Mouse (Mus musculus): Measurements from ENCODE around the gene Shisa8.

Shisa8 gene

GRCm38 (mm10) chr15:82223251-82223650, 10.6 kb upstream of the Shisa8 start:
- DNase-seq, result no peak

- DNase-seq, result no peak
These were observed 8.7 kb upstream of the Shisa8 start for GRCm38 (mm10) chr15:82221104-82221860.

DNA sequence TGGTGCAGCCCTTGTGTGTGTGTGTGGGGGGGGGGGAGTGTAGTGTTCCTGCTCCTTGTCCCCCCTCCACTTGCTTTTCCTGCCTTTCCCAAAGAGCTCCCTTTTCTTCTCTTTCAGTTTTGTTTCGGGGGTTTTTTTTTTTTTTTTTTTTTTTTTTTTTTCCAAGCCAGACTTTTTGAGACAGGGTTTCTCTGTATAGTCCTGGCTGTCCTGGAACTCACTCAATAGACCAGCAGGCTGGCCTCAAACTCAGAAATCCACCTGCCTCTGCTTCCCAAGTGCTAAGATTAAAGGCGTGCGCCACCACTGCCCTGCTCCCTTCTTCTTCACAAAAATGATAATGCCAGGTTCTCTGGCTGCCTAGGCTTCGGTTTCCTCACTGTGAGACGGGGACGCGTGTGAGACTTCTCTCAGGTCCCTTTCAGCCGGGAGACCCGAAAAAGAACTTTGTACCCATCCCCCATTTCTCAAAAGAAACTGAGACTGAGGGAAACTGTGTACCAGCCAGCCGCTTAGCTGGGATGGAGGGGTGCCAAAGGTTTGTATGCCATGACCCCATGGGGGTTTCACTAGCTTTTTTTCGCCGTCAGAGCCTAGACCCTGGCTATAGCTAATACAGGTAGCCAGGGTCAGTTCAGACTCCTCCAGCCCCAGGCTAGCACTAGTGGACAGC, 7.5 kb upstream of the Shisa8 start:
- DNase-seq, result no peak

- no peak for DNase-seq
These were observed 6.4 kb upstream of the Shisa8 start for GRCm38 (mm10) chr15:82218778-82219666.

- no peak for DNase-seq
These were observed 5.4 kb upstream of the Shisa8 start for GRCm38 (mm10) chr15:82217980-82218379.

GRCm38 (mm10) chr15:82217039-82217438, 4.4 kb upstream of the Shisa8 start:
- no peak for DNase-seq

GRCm38 (mm10) chr15:82216142-82216827, 3.7 kb upstream of the Shisa8 start:
- no peak for DNase-seq

GRCm38 (mm10) chr15:82215332-82216046, 2.9 kb upstream of the Shisa8 start:
- DNase-seq, result no peak

DNA sequence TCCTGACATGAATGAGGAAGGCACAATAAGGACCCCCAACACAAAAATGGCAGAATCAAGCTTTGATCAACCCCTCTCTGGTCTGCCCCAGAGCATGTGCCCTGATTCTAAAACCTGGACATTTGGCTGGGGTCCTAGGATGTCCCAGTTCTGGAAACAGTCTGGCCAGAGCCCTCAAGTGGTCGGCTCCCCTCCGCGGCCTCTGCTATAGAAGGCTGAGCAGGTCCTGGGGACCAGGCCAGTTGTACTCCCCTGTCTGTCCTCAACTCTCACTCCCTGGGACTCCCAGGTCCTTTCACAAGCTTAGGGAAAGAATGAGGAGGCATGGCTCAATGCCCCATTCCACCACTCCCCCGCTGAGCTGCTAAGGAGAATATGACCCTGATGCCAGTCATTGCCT, 607 bp upstream of the Shisa8 start:
- no peak for DNase-seq

DNA sequence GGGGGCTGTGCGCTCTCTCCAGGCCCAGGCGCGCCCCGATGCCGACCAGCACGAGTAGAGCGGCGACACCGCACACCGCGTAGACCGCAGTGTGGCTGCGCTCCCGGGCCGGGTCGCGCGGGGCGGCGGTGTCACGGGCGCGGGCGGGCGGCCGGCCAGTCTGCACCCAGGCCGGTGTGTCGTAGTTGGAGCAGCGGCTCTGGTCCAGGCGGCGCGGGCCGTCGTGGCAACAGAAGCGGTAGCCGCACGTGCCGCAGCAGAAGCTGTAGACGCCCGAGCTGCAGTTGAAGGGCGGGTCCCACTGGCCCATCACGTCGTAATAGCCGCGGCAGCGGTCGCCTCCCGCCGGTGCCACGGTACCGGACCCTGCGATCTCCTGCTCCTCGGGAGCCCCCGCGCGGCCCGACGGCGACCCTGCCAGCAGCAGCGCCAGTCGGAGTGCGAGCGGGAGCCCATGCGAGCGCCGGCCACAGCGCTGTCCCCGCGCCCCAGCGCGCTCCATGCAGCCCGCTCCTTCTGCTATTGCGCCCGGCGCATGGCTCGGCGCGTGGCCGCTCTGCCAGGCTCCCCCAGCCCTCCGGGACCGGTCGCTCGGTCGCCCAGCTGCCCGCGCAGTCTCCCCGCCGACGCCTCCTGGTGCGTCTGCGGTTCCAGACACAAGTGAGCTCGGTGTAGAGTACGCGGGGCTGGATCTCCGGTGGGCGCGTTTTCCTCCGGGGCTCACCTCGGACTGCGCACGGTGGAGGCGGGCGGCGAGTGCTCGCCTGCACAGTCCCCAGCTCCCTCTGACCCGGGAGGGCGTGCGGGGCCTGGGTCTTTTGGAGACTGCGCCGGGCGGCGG, 484 bp downstream of the Shisa8 start:
- no peak for DNase-seq

DNA sequence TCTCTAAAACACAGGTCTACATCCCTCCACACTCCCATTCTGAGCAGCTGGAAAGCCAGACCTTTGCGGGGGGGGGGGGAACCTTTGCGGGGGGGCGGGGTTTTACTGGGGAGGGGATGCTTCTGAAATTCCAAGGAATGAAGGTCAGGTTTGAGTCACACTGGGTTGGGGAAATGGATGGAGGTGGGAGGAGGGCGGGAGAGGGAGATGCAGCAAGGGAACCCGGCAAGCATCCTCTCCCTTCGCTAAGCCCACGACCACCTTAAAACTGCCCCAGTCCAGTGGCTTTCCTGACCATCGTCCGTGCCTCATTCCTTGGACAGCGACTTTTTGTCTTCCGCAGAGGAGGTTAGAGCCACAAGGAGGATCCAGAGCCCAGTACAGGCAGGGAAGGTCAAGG, 1.3 kb downstream of the Shisa8 start:
- no peak for DNase-seq

GRCm38 (mm10) chr15:82210801-82211200, 1.8 kb downstream of the Shisa8 start:
- no peak for DNase-seq

DNA sequence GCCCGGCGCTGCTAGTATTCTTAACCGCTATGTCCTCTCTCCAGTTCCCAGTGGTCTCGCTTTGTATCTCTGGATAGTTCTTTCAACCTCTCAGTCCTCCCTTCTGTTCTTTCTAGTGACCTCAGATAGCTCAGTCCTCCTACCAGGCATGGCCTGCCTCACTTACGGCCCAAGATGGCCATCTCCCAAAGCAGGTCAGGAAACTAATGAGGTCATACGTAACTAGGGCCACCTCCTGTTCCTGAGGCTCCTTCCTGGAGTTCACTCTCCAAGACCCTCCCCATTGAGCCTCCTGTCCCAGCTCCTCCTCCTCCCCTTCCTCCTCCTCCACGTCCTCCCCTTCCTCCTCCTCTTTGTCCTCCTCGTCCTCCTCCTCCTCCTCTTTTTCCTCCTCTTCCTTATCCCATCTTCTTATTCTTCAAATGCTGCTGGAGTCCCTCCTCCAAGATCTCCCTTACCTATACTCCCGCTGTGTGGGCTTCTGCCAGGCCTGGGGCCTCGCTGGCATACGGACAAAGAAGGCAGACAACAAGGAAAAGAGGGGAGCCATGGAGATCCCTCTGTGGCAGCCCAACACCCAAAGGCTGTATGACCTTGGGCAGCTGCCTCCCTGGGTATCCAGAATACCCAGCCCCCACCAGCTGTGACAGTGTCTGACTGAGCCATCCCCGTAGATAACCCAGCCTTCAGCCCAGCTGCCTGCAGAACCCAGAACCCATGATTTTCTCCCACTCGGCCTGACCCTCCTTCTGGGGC, 3.1 kb downstream of the Shisa8 start:
- DNase-seq, result no peak

DNA sequence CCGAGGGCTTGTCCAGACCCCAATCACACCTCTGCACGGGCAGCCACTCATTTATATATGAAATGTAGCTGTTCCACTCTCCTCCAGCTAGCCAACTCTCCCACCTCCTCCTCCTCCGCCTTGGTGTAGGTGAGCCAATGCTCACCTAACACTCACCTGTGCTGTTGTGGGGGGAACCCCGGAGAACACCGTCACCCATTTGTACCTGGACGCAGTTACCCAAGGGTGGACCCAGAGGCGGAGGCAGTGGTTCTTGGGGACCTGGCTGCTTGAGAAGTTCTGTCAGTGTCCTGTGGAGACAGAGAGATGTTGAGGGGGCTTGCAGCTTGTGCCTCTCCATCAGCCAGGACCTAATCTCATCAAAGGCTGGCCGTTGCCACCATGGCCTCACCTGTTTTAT, 4.3 kb downstream of the Shisa8 start:
- DNase-seq, result no peak

DNA sequence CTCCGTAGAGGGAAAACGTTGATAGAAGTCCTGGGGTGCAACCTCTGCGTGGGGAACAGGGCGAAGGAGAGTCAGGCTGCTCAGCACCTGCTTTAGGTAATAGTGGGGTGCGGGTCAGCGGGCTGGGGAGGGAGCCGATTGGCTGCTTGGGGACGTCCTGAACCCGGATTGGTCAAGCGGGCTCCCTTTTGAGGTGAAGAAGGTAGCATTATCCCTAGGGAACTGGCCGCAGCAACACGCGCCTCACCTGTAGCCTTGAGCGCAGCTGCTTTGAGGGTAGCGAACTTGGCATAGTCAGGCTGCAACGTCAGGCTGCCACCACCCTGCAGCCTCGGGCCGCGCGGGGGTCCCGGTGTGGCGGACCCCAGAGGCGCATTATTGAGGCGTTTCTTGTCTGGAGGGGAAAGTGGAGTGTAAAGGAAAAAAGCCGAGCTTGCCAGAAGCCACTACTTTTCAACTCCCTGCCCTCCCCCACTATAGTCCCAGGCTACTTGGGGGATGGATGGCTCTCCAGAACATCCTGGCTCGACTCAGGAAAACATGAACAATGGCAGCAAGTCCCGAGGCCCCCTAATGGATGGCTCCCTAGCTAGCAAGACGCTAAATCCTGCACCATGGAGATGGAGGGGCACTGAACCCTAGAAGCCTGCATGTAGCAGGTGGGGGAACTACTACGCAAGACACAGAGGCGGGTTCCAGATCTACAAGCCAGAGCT, 5.0 kb downstream of the Shisa8 start:
- DNase-seq, result no peak

GRCm38 (mm10) chr15:82207105-82207459, 5.5 kb downstream of the Shisa8 start:
- no peak for DNase-seq

DNA sequence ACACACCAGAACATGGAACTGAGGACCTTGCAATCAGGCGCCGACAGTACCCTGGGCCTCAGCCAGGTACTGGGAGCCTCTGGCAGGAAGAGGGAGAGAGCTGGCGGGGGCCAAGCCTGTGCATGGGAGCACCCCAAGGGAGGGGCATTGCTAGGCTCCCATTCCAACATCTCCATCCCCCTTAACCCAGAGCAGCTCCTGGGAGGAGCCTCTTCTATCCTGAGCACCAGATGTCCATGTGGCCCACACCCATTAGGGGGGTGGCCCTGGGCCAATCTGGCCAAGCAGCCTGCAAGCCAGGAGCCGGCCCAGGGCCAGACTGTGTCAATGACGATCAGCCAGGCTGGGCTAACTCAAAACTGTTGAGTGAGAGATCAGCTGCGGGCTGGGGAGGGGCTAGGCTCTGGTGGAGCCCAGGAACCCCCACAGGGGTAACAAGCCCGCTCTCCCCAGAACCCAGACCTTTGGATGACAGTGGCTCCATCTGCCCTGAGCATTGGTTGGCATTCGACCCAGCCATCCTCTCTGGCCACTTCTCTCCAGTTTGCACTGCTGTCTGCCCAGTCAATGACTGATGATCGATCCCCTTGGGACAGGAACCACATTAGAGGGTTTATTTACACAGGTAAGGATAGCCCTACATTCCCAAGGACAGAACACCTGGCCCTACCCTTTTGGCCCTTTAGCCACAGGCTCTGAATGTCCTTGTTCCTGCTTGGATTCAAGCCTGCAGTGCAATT, 6.1 kb downstream of the Shisa8 start:
- no peak for DNase-seq

DNA sequence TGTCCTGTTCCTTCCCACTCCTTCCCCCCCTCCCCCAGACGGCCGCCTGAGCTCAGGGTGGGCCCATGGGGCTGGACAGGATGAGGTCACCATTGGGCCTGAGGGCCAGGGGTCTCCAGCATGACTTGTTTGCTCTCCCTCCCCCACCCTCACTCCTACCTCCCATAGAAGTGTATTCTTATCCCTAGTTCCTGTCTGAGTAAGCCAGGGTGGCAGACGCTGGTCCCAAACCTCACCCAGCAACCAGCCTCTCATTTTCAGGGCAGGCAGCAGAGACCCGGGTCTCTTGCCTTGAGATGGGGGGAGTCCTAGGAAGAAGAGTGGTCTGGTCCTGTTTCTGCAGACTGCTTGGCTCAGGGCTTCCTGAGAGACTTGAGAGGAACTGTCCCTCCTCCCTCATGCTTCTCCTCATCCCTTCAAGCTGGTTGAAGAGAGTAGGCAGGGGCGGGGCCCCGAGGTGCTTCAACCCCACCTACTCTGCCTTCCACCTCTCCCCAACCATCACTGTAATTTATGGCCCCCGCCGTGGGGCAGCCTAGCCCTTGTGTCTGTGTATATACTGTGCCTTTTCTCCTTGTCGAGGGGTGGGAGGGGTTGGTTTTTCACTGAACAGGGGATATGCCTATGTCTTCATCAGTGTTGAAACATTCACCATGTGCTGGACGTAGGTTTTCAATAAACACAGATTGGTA, 7.8 kb downstream of the Shisa8 start:
- no peak for DNase-seq
